Mouse (Mus musculus): ENCODE data around the gene Grik4. TPM values are rescaled to one million over a fixed set of nuclear protein-coding genes. Genes with fewer than 3 reads are reported as not detected.
"Not testable (repeated sequence)": the region's sequence is repeated elsewhere in the genome, so short reads cannot be mapped to it uniquely, and the experiment has no call there.

The Grik4 gene
- not detected in 3 replicates for total RNA-seq (2017)

DNA sequence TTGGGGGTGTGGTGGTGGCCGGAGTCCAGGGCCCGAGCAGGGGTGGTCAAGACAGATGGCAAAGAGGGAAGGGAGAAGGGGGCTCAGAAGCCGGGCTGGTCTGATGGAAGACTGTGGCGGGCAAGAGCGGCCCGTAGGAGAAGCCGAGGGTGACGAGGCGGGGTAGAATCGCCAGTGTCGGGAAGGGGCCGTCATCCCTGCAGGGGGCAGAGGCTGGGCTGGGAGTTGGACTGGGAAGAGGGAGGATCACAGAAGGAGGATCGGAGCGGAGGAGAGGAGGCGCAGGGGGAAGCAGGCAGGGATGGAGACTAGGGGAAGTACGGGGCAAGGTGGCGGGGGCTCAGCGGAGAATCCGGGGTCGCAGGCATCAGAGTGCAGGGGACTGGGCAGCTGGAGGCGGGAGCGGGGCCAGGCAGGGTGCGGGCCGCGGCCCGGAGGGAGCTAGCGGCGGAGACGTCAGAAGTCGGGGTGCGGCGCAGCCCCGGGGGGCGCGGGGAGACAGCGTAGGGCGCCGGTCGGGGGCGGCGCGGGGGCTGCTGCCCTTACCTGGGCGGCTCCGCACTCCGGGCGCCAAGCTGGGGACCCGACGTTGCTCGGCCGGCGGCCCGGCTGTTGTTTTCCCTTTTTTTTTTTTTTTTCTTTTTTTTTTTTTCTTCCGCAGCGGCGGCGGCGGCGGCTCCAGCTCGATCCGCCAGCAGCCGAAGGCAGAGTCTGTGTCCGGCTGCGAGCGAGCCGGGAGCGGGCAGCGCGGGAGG is at the start of gene Grik4:
Gene Grik4, minus strand, starts transcription at position 713 of the 755 bp plus-strand sequence.
- no peak for ATAC-seq (replicated peaks; ENCODE audit: insufficient number of reproducible peaks, low FRiP score, low TSS enrichment, poor library complexity, severe bottlenecking)

- no peak for ATAC-seq (replicated peaks; ENCODE audit: insufficient number of reproducible peaks, low FRiP score, low TSS enrichment, poor library complexity, severe bottlenecking)
Measured at GRCm38 (mm10) chr9:42993659-42994058, 49.4 kb upstream of the Grik4 start.

DNA sequence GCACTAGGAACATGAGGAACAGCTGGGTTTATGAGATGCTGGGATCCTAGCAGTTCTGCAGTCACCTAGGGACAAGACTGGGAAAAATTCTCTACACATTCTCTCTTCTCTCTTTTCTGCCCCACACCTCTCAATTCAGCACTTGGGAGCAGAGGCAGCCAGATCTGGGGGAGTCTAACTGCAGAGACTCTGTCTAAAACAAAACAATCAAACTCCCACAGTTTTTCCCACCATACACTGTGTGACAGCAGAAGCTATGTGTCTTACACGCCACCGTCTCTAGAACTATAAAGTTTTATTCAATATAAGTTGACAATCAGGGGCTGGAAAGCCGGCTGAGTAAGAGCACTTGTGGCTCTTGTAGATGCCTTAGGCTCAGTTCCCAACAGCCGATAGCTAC is 43.7 kb upstream of the Grik4 start:
- no peak for ATAC-seq (replicated peaks; ENCODE audit: insufficient number of reproducible peaks, low FRiP score, low TSS enrichment, poor library complexity, severe bottlenecking)

GRCm38 (mm10) chr9:42968894-42969521 is 24.7 kb upstream of the Grik4 start:
- ATAC-seq (replicated peaks; ENCODE audit: insufficient number of reproducible peaks, low FRiP score, low TSS enrichment, poor library complexity, severe bottlenecking) = no peak

GRCm38 (mm10) chr9:42967731-42968130 is 23.4 kb upstream of the Grik4 start:
- ATAC-seq (replicated peaks; ENCODE audit: insufficient number of reproducible peaks, low FRiP score, low TSS enrichment, poor library complexity, severe bottlenecking) = no peak

DNA sequence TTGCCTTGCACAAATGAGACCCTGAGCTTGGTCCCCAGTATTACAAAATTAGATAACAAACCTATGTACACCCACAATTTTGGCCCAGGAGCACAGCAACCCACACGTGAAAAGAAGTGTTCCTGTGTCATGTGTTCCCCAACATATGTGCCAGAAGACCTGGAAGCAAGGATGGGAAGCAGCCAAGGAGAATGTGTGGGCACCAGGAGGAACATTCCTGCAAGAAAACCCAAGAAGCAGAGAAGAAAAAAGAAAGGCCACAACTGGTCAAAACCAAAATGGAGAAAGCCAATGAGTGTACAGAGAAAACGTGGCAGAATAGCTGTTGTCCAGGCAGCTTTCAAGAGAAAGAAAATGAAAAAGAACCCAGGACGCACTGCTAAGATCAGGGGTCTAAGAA is 20.5 kb upstream of the Grik4 start:
- not testable (repeated sequence) for ATAC-seq (replicated peaks; ENCODE audit: insufficient number of reproducible peaks, low FRiP score, low TSS enrichment, poor library complexity, severe bottlenecking)

DNA sequence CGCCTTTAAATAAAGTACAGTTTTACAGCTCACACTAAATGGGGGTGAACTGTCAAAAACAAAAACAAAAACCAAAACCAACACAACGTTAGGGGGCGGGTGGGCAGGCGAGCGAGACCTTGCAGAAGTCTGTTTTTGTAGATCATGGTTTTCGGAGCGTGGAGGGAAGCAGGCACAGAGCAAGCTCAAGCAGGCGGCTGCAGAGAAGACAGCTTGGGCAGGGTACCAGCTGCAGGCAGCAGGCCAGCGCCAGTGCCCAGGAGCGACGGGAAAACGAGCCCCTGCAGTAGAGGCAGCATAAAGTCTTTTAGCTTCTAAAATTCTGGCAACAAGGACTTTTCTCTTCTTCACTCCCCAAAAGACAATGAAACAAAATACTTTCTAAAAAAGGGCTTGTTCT is 20.1 kb upstream of the Grik4 start:
- ATAC-seq (replicated peaks; ENCODE audit: insufficient number of reproducible peaks, low FRiP score, low TSS enrichment, poor library complexity, severe bottlenecking) = no peak

DNA sequence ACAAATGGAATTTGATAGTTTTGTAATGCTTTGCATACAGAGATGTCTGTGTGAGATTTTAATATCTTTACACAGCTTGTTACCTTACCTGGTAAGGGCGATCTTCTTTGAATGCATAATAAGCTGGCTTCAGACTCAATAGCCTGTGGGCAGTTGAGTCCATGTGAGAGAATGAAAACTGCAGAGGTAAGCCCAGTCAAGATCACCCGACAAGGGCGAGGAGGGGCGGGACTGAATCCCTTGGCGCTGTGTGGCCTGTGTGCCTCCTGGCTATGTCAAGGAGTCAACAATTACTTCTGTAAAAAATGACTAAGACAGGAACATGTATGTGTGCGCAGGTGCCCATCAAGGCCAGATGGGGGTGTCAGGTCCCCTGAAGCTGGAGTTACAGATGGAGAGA is 18.2 kb upstream of the Grik4 start:
- ATAC-seq (replicated peaks; ENCODE audit: insufficient number of reproducible peaks, low FRiP score, low TSS enrichment, poor library complexity, severe bottlenecking) = no peak

DNA sequence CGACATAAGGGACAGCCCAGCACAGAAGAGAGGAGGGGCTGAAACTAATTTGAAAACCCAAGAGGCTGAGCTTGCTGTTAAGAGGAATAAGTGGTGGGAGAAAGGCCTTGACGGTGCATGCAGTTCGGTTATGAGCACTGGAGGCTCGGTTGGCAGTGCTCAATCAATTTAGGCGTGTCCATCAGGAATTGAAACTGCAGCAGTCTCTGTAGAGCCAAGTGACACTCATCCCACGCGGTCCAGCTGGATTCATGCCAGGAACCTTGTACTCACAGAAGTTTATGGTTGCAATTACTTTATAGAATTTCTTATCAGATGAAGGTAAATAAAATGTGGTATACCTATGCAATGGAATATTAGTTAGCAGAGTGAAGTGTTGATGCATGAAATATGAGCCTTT is 14.1 kb upstream of the Grik4 start:
- no peak for ATAC-seq (replicated peaks; ENCODE audit: insufficient number of reproducible peaks, low FRiP score, low TSS enrichment, poor library complexity, severe bottlenecking)

- no peak for ATAC-seq (replicated peaks; ENCODE audit: insufficient number of reproducible peaks, low FRiP score, low TSS enrichment, poor library complexity, severe bottlenecking)
Measured at GRCm38 (mm10) chr9:42948381-42948780, 4.1 kb upstream of the Grik4 start.

GRCm38 (mm10) chr9:42945174-42945573 is 881 bp upstream of the Grik4 start:
- no peak for ATAC-seq (replicated peaks; ENCODE audit: insufficient number of reproducible peaks, low FRiP score, low TSS enrichment, poor library complexity, severe bottlenecking)

GRCm38 (mm10) chr9:42944536-42945006 is 278 bp upstream of the Grik4 start:
- ATAC-seq (replicated peaks; ENCODE audit: insufficient number of reproducible peaks, low FRiP score, low TSS enrichment, poor library complexity, severe bottlenecking) = peak; percentile 38

DNA sequence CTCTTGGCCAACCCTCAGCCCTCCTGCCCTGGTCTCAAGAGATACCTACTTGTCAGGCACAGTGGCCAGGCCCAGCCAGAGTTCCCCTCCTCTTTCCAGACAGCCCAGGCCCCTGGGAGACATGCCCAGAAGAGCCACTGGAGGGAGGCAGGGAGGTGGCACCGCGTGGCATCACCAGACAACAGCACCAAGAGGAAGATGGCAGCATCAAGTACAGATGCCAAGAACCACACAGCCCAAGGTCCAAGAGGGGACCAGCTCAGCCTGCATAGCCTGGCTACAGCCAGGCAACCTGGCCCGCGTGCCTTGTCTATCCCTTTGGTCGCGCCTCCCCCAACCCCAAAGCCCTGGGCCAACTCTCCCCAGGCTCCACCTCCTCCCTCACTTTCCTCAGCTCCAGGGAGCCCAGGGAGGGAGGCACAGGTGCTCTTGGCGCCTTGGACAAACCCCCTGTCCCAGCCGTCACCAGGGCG is 1.2 kb downstream of the Grik4 start:
- ATAC-seq (replicated peaks; ENCODE audit: insufficient number of reproducible peaks, low FRiP score, low TSS enrichment, poor library complexity, severe bottlenecking) = 0 out of 2 replicates have a peak, but pooled peaks have one; percentile 20

DNA sequence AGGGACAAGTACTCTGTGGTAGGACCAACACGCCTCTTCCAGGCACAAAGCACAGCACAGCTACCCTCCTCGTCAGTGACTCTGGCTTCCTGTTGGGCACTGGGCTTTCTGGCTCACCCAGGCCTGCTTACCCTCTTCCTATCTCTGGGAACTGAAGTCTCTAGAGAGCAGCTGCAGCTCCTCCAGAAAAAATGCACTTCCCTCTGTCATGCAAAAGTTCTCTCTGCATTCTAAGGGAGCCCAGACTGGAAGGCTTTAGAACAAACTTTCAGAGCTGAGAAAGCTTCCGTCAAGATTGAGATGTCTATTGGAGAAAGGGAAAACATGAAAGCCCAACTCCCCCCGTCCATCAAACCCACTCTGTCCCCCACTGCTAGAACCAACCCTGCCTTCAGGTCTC is 2.1 kb downstream of the Grik4 start:
- no peak for ATAC-seq (replicated peaks; ENCODE audit: insufficient number of reproducible peaks, low FRiP score, low TSS enrichment, poor library complexity, severe bottlenecking)

DNA sequence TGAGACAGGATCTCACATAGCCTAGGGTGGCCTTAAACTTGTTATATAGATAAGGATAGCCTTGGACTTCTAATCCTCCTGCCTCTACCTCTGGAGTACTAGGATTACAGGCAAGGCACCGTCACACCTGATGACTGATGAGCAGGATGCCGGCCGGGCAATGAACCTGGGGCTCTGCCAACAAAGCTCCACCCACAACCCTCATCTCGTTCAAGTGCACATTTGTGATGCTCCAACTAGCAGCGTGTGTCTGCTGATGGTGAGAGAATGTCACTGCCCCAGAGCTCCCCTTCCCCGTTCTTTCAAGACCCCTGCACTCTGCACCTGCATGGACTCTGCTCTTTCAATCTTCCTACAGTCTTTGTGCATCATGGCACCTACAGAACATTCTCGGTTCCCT is 12.1 kb downstream of the Grik4 start:
- ATAC-seq (replicated peaks; ENCODE audit: insufficient number of reproducible peaks, low FRiP score, low TSS enrichment, poor library complexity, severe bottlenecking) = no peak

- no peak for ATAC-seq (replicated peaks; ENCODE audit: insufficient number of reproducible peaks, low FRiP score, low TSS enrichment, poor library complexity, severe bottlenecking)
Measured at GRCm38 (mm10) chr9:42927498-42927897, 16.8 kb downstream of the Grik4 start.

GRCm38 (mm10) chr9:42926564-42926963 is 17.7 kb downstream of the Grik4 start:
- no peak for ATAC-seq (replicated peaks; ENCODE audit: insufficient number of reproducible peaks, low FRiP score, low TSS enrichment, poor library complexity, severe bottlenecking)

DNA sequence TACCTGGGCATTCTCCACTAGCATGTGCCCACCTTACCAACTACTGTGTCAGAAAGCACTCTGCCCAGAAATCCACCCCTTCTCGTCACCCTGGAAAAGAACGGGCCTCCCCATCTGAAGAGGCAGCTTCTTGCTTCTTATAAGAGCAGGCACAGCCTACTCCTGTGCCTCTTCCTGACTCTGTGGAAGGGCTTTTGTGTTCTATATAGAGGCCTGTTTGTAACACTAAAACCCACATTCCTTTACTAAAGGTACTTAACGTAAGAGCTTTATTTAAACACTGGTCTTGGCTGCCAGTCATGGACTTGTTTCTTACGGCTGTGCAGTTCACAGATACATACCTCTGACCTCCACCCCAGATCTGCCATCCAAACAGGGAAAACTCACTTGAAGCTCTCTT is 22.5 kb downstream of the Grik4 start:
- ATAC-seq (replicated peaks; ENCODE audit: insufficient number of reproducible peaks, low FRiP score, low TSS enrichment, poor library complexity, severe bottlenecking) = no peak

- ATAC-seq (replicated peaks; ENCODE audit: insufficient number of reproducible peaks, low FRiP score, low TSS enrichment, poor library complexity, severe bottlenecking) = no peak
Measured at GRCm38 (mm10) chr9:42920190-42920589, 24.1 kb downstream of the Grik4 start.

DNA sequence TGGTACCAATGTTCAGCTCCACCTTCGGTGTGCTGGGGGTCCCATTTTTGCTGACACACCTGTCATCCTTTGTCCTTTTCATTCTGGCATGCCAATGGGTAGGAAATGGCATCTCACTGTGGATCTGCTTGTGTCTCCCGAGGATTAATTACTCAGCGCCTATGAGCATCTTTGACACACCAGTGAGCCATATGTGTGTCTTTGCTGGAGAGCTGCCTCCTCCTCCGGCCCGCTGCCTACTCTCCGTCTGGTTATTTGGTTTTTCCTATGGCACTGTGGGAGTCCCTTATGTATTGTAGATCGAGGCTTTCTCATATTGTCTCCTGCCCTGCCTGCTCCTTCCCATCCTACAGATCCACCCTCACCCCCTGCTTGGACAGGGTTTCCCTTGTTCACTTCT is 26.4 kb downstream of the Grik4 start:
- ATAC-seq (replicated peaks; ENCODE audit: insufficient number of reproducible peaks, low FRiP score, low TSS enrichment, poor library complexity, severe bottlenecking) = no peak

Data from monocyte, adult 5-6 weeks (primary cell).